Mouse (Mus musculus) erythroid progenitor cell, adult 5-6 weeks (primary cell): ENCODE results near the gene Kdm5b. TPM values are rescaled to one million over a fixed set of nuclear protein-coding genes. Genes with fewer than 3 reads are reported as not detected.

Experiments used
- ATAC-seq: replicated peaks from 2 replicates; pipeline ENCODE4 v1.8.0; 2016; ENCODE audit warnings: moderate number of reproducible peaks, mild to moderate bottlenecking, moderate TSS enrichment, inconsistent platforms; ENCODE audit not compliant: poor library complexity, low FRiP score, severe bottlenecking
- total RNA-seq, 2 experiments: library from RNA; stranded (forward) in 1 of 2; stranded (reverse) in 1 of 2; fragments of 150-400 nt in 1 of 2; fragments of 186-747, 209-891 nt in 1 of 2; gene quantifications; 2 replicates each; pipeline versions ENCODE4 v1.2.3 to v1.2.4; 2015 to 2017; ENCODE audit warnings: low replicate concordance in 2 of 2

Gene Kdm5b
- total RNA-seq, 2 experiments from 2014 or later: 2.2 to 20.1 TPM

DNA sequence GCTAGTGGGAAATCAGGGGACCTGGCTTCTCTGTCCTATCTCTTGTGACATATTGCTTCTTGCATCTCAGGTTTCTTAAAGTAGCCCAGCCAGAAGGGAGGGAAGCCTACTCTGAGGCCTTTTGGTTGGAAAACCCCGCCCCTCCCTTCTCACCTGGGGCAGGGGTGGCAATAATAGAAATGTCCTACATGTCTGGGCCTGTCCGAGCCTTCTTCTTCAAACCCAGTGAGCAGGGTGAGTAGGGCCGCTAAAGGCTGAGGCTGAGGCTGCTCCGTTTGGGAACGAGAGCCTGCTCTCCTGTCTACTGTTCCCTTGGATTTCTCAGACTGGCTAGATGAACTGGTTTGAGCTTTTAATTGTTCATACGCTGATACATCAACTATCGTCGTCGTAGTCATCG is 19.4 kb upstream of the Kdm5b start:
- ATAC-seq: no peak

GRCm38 (mm10) chr1:134548231-134548630 is 11.7 kb upstream of the Kdm5b start:
- ATAC-seq: no peak

DNA sequence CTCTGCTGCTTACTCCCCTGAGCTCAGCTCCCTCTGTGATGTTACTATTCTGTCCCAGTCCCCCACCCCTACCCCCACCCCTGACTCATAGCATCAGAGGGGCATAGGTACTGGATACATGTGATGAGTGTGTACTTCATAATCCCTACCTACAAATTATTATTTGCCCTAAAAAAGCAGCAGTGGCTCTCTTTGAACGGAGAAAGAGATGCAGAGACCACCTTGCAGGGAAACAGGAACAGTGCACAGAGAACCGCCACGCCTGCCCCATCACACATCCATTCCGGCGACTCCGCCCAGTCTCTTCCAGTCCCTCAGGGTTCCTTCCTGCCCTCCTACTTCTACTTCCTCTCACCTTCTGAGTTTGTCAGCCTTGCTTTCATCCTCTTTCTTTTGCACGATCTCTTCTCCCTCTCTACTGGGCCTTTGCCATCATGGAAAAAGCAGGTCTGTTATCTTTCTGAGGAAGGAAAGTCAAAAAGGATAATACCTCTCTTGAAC is 10.3 kb upstream of the Kdm5b start, which contains the start of gene Mgat4e:
Mgat4e (minus strand) TSS at position 51 of the 501 bp plus-strand sequence.
- ATAC-seq: no peak

DNA sequence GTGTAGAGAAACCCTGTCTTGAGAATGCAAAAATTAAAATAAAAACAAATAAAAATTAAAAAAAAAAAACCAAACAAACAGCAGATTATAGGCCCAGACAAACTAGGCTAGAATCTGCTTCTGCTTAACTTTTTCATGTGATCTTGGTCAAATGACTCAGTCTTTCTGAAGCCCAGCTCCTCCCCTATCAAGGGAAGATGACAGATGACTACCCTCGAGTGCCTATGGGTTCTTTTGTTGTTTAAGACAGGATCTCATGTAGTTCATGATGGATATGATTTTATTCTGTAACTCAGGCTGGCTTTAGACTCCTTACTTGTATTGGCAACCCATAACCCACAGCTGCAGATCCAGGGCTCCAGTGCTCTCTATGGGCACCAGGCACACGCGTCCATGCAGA is 8.1 kb upstream of the Kdm5b start:
- no peak for ATAC-seq

- no peak for ATAC-seq
Measured at GRCm38 (mm10) chr1:134552396-134552795, 7.6 kb upstream of the Kdm5b start.

DNA sequence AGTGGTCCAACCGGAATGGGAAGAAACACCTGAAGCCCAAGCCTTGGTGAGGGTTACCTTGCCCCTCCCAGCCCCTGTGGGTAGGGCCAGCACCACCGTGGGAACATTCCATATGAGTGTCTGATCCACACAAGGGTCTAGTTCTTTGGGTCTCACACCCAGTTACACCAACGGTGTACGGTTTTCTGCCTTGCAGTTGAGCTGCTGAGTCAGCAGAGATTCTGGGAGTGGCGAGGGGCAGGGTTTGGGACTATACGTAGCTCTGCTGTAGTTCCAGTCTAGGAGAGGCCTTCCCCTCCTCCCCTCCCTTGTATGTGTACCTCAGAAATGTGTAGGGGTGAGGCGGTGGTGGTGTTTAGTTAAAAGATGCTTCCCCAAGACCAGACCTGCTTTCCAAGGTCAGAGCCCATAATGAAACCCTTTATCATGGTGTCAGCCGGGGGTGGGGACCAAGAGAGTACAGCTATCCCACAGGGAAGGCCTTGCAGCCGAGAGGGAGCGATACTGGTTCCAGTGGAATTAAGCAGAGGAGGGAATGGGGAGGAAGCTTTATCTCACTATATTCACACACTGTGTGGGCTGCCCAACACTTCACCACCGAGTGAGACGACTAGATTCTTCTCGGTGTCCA is 4.6 kb upstream of the Kdm5b start:
- ATAC-seq: no peak

- ATAC-seq: peak; percentile 12
Measured at GRCm38 (mm10) chr1:134555871-134556670, 3.9 kb upstream of the Kdm5b start.

DNA sequence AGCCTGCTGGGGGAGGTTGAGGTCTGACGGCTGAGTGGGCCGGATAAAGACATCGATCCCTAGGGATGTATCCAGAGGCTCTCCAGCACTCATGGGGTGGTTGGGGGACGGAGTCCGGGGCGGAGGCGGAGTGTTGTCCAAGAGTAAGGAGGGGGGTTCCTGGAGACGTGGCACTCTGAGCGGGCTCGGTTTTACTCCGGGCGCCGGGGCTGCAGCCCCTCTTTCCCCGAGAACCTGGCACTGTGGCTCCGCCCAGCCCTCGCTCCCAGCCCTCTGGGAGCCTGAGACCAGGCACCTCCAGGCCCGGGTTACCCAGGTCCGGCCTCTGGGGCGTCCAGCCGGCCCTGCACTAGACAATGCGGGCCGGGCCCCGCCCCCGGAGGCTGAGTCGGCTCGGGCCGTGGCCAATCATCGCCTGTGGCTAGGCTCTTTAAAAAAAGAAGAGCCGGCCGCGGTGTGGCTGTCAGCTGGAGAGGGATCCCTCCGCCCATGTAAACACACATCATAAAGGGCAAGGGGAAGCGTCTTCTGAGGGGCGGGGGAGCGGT is 3.2 kb upstream of the Kdm5b start:
- peak; percentile 85 for ATAC-seq

DNA sequence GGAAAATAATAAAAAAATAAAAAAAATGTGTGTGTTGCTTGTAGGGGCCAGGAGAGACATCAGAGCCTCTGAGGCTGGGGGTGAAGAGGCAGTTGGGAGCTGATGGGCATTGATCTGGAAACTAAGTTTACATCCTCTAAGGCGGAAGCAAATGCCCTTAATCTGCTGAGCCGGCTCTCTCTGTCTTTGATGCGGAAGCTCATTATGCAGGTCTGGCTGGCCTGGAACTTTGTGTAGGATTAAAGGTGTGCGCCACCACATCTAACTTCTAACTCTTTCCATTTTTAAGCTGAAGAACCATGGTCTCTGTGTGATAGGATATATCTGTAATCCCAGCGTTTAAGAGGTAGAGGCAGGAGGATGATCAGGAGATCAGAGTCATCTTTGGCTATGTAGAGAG is 1.5 kb upstream of the Kdm5b start:
- ATAC-seq: no peak

- ATAC-seq: no peak
Measured at GRCm38 (mm10) chr1:134559226-134559625, 745 bp upstream of the Kdm5b start.

- no peak for ATAC-seq
Measured at GRCm38 (mm10) chr1:134560396-134560795, 425 bp downstream of the Kdm5b start.

DNA sequence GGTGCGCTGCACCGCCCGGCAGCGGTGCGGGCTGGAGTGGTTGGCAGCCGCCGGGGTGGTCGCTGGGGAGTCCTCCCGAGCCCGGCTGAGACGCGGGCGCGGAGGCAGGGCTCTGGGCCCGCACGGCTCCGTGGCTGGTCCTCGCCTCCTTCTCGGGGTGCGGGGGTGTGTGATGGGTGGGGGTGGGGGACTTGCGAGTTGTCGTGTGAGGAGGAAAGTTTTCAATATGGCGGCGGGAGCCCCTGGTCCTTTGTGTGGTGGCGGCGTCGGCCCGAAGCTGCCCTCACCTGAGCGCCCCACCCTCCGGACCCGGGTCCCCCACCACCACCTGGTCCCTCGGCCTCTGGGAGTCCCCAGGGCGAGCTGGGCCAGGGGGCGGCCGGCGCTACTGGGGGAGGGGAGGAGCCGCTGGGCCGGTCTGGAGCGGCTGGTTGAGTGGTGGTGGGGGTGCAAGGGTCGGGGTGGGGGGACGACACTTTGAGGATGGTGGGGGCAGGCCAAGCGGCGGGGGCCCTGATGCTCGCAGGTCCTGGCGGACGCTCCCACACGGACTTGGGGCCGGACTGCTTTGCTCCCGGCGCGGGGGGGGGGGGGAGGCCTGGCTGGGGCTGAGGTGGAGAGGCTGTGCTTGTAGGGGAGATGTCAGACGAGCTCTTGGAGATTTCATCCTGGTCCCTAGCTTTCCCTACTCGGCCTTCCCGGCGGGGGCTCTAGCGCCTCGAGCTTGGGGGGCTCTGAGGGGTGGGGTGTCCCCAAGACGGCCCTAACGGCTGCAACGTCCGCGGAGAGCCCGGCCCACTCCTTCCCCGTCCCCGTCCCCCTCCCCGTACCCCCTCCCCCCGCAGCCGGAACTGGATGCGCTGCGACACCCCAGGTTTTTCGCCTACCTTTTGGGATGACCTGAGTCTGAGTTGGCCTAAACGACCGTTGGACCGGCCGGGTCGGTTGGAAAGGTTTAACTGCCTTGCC is 1.1 kb downstream of the Kdm5b start:
- no peak for ATAC-seq

GRCm38 (mm10) chr1:134561770-134562143 is 1.8 kb downstream of the Kdm5b start:
- ATAC-seq: no peak

- ATAC-seq: no peak
Measured at GRCm38 (mm10) chr1:134562457-134562856, 2.5 kb downstream of the Kdm5b start.

GRCm38 (mm10) chr1:134563726-134564125 is 3.8 kb downstream of the Kdm5b start:
- ATAC-seq: no peak

DNA sequence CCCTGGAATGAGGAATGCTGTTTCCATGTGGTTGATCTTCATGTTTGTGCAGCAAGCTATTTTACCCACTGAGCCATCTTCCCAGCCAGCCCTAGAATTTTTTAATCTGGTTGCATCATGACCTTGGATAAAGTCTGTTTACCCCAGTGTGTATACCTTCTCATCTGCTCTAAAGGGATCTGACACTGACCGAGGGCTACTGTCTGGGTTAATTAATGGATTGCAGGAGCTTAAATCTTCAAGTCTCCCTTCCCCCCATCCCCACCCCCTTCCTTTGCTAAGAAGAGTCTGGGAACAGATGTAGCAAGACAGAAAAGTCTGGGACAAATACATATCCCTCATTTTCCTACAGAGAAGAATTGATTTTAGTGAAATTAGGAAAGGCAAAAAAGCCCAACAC is 7.5 kb downstream of the Kdm5b start:
- no peak for ATAC-seq

DNA sequence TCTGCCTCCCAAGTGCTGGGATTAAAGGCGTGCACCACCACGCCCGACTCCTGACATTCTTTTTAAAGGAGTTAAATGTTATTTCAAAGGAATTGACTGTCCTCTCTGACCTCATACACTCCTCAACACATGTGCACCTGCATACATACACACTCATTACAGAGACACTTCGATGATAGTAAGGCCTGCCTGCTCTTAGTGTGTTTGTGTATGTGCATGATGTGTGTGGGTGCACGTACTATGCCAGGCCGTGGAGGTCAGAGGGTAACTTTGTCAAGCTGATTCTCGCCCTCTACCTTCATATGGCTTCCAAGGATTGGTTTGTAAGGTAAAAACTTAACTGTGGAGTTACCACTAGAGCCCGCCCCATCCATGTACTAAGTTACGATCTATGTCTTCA is 10.2 kb downstream of the Kdm5b start:
- no peak for ATAC-seq

GRCm38 (mm10) chr1:134570631-134571030 is 10.7 kb downstream of the Kdm5b start:
- ATAC-seq: no peak

GRCm38 (mm10) chr1:134573300-134573931 is 13.4 kb downstream of the Kdm5b start:
- no peak for ATAC-seq
